Mouse (Mus musculus): ENCODE data around the gene Arhgef25. TPM values are rescaled to one million over a fixed set of nuclear protein-coding genes. Genes with fewer than 3 reads are reported as not detected.

Gene Arhgef25
- polyA plus RNA-seq, 1 experiment = 10.4 TPM

GRCm38 (mm10) chr10:127227163-127227562 lies 37.3 kb upstream of the Arhgef25 start:
- Histone ChIP-seq H3K27ac (ENCODE audit: insufficient read depth, low read depth, low read length) (no peak overlapping the region), H3K27me3 (ENCODE audit: control insufficient read depth, insufficient read depth, low read length) (0 out of 2 replicates have a peak, but pooled peaks cover 6% of the 10 kb centered on the region), H3K4me1 (ENCODE audit: control insufficient read depth, insufficient read depth, insufficient read length, low read length) (no peaks in the 10 kb centered on the region), H3K36me3 (ENCODE audit: control insufficient read depth, insufficient read depth, low read length) (no peaks in the 10 kb centered on the region), H3K4me3 (ENCODE audit: low read depth, low read length) (no peak overlapping the region)
- WGBS = 76% methylated on average over 8 of the region's 8 CpGs
- TF ChIP-seq CTCF (IDR thresholded peaks at IDR 0.05; ENCODE audit: extremely low read depth, insufficient read length, insufficient replicate concordance, low read depth, low read length) (no peak), POLR2A (IDR thresholded peaks at IDR 0.05; ENCODE audit: low read depth, low read length) (no peak)

GRCm38 (mm10) chr10:127226318-127226895 lies 36.5 kb upstream of the Arhgef25 start:
- Histone ChIP-seq H3K27ac (ENCODE audit: insufficient read depth, low read depth, low read length) (no peak overlapping the region), H3K4me1 (ENCODE audit: control insufficient read depth, insufficient read depth, insufficient read length, low read length) (no peaks in the 10 kb centered on the region), H3K27me3 (ENCODE audit: control insufficient read depth, insufficient read depth, low read length) (0 out of 2 replicates have a peak, but pooled peaks cover 6% of the 10 kb centered on the region), H3K36me3 (ENCODE audit: control insufficient read depth, insufficient read depth, low read length) (no peaks in the 10 kb centered on the region), H3K4me3 (ENCODE audit: low read depth, low read length) (no peak overlapping the region)
- WGBS = 63% methylated on average over 8 of the region's 8 CpGs
- no peak for TF ChIP-seq CTCF (IDR thresholded peaks at IDR 0.05; ENCODE audit: extremely low read depth, insufficient read length, insufficient replicate concordance, low read depth, low read length)
- no peak for TF ChIP-seq POLR2A (IDR thresholded peaks at IDR 0.05; ENCODE audit: low read depth, low read length)

GRCm38 (mm10) chr10:127225732-127226131 lies 35.8 kb upstream of the Arhgef25 start:
- no peaks in the 10 kb centered on the region for H3K36me3 ChIP-seq (ENCODE audit: control insufficient read depth, insufficient read depth, low read length)
- H3K4me1 ChIP-seq (ENCODE audit: control insufficient read depth, insufficient read depth, insufficient read length, low read length) = no peaks in the 10 kb centered on the region
- H3K4me3 ChIP-seq (ENCODE audit: low read depth, low read length) = no peak overlapping the region
- no peak for TF ChIP-seq CTCF (IDR thresholded peaks at IDR 0.05; ENCODE audit: extremely low read depth, insufficient read length, insufficient replicate concordance, low read depth, low read length)
- TF ChIP-seq POLR2A (IDR thresholded peaks at IDR 0.05; ENCODE audit: low read depth, low read length) = no peak
- 0 out of 2 replicates have a peak, but pooled peaks cover 6% of the 10 kb centered on the region for H3K27me3 ChIP-seq (ENCODE audit: control insufficient read depth, insufficient read depth, low read length)
- no peak overlapping the region for H3K27ac ChIP-seq (ENCODE audit: insufficient read depth, low read depth, low read length)
- WGBS = 53% methylated on average over 10 of the region's 10 CpGs

GRCm38 (mm10) chr10:127225213-127225612 lies 35.3 kb upstream of the Arhgef25 start:
- Histone ChIP-seq H3K4me1 (ENCODE audit: control insufficient read depth, insufficient read depth, insufficient read length, low read length) (no peaks in the 10 kb centered on the region), H3K27ac (ENCODE audit: insufficient read depth, low read depth, low read length) (no peak overlapping the region), H3K4me3 (ENCODE audit: low read depth, low read length) (no peak overlapping the region), H3K36me3 (ENCODE audit: control insufficient read depth, insufficient read depth, low read length) (no peaks in the 10 kb centered on the region), H3K27me3 (ENCODE audit: control insufficient read depth, insufficient read depth, low read length) (0 out of 2 replicates have a peak, but pooled peaks cover 6% of the 10 kb centered on the region)
- TF ChIP-seq POLR2A (IDR thresholded peaks at IDR 0.05; ENCODE audit: low read depth, low read length) (no peak), CTCF (IDR thresholded peaks at IDR 0.05; ENCODE audit: extremely low read depth, insufficient read length, insufficient replicate concordance, low read depth, low read length) (no peak)
- WGBS = 57% methylated on average over 6 of the region's 6 CpGs

- no peaks in the 10 kb centered on the region for H3K36me3 ChIP-seq (ENCODE audit: control insufficient read depth, insufficient read depth, low read length)
- WGBS = 95% methylated on average over 2 of the region's 2 CpGs
- TF ChIP-seq CTCF (IDR thresholded peaks at IDR 0.05; ENCODE audit: extremely low read depth, insufficient read length, insufficient replicate concordance, low read depth, low read length) = no peak
- TF ChIP-seq POLR2A (IDR thresholded peaks at IDR 0.05; ENCODE audit: low read depth, low read length) = no peak
Measured at GRCm38 (mm10) chr10:127218339-127218738, 28.5 kb upstream of the Arhgef25 start.

GRCm38 (mm10) chr10:127217177-127217576 lies 27.3 kb upstream of the Arhgef25 start:
- H3K4me3 ChIP-seq (ENCODE audit: low read depth, low read length) = no peak overlapping the region
- no peaks in the 10 kb centered on the region for H3K27me3 ChIP-seq (ENCODE audit: control insufficient read depth, insufficient read depth, low read length)
- no peaks in the 10 kb centered on the region for H3K36me3 ChIP-seq (ENCODE audit: control insufficient read depth, insufficient read depth, low read length)
- no peak overlapping the region for H3K27ac ChIP-seq (ENCODE audit: insufficient read depth, low read depth, low read length)
- TF ChIP-seq POLR2A (IDR thresholded peaks at IDR 0.05; ENCODE audit: low read depth, low read length) = no peak
- no peak for TF ChIP-seq CTCF (IDR thresholded peaks at IDR 0.05; ENCODE audit: extremely low read depth, insufficient read length, insufficient replicate concordance, low read depth, low read length)
- H3K4me1 ChIP-seq (ENCODE audit: control insufficient read depth, insufficient read depth, insufficient read length, low read length) = peaks cover 4% of the 10 kb centered on the region; the same call in 1 of the 2 replicates

More at GRCm38 (mm10) chr10:127218339-127218738, 28.5 kb upstream of the Arhgef25 start:
- Histone ChIP-seq H3K4me1 (ENCODE audit: control insufficient read depth, insufficient read depth, insufficient read length, low read length) (peaks cover 4% of the 10 kb centered on the region; the same call in 1 of the 2 replicates), H3K4me3 (ENCODE audit: low read depth, low read length) (no peak overlapping the region), H3K27ac (ENCODE audit: insufficient read depth, low read depth, low read length) (no peak overlapping the region), H3K27me3 (ENCODE audit: control insufficient read depth, insufficient read depth, low read length) (no peaks in the 10 kb centered on the region)

- TF ChIP-seq CTCF (IDR thresholded peaks at IDR 0.05; ENCODE audit: extremely low read depth, insufficient read length, insufficient replicate concordance, low read depth, low read length) (no peak), POLR2A (IDR thresholded peaks at IDR 0.05; ENCODE audit: low read depth, low read length) (no peak)
- H3K27me3 ChIP-seq (ENCODE audit: control insufficient read depth, insufficient read depth, low read length) = no peaks in the 10 kb centered on the region
- H3K36me3 ChIP-seq (ENCODE audit: control insufficient read depth, insufficient read depth, low read length) = no peaks in the 10 kb centered on the region
- H3K27ac ChIP-seq (ENCODE audit: insufficient read depth, low read depth, low read length) = no peak overlapping the region
- 94% methylated on average over 11 of the region's 11 CpGs for WGBS
- H3K4me3 ChIP-seq (ENCODE audit: low read depth, low read length) = no peak overlapping the region
- peaks cover 4% of the 10 kb centered on the region; the same call in 1 of the 2 replicates for H3K4me1 ChIP-seq (ENCODE audit: control insufficient read depth, insufficient read depth, insufficient read length, low read length)
Measured at GRCm38 (mm10) chr10:127216456-127216855, 26.6 kb upstream of the Arhgef25 start.

Data from small intestine, adult 2 months (tissue).